Mouse (Mus musculus): ENCODE results near the gene Zfp692.

The Zfp692 gene

DNA sequence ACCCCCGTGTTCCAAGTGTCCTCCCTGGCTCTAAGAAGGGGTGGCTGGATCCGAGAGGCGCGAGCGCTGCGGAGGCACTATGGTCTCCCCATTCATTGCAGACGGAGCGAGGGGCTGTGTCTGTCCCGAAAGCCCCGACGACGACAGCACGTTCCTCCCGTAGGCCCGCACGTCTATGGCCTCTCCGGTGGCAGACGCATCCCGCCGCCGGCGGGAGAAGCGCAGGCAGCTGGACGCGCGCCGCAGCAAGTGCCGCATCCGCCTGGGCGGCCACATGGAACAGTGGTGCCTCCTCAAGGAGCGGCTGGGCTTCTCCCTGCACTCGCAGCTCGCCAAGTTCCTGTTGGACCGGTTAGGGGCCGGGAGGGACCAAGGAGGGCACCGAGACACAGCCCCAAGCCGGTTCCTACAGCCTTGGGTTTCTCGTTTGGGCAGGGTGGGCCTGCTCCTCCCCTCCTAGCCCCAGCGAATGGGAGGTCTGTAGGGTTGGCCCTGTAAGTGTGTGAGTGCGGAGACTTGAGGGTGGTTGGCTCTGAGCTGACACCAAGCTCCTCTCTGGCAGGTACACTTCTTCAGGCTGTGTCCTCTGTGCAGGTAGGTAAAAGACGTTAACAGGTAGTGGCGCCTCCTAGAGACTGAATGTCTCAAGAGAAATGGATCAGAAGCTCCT, 677 bp downstream of the Zfp692 start:
- peak; percentile 34 to 36 for DNase-seq (ENCODE audit: low spot score in 2 of 2)

DNA sequence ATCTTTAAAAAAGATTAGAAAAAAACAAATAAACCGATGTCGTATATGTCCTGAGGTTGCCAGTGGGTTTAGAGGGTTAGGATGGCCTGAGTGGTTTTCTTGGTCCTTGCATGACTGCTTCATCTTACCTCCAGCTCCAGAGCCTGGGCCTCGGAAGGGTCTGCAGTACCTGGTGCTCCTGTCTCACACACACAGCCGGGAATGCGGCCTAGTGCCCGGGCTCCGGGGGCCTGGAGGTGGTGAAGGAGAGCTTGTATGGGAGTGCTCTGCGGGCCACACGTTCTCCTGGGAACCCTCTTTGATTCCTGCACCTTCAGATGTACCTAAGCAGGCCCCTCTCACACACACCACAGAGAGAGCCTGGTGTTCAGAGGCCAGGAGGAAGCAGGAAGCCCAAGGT, 1.8 kb downstream of the Zfp692 start:
- no peak for DNase-seq (ENCODE audit: low spot score in 2 of 2)

DNA sequence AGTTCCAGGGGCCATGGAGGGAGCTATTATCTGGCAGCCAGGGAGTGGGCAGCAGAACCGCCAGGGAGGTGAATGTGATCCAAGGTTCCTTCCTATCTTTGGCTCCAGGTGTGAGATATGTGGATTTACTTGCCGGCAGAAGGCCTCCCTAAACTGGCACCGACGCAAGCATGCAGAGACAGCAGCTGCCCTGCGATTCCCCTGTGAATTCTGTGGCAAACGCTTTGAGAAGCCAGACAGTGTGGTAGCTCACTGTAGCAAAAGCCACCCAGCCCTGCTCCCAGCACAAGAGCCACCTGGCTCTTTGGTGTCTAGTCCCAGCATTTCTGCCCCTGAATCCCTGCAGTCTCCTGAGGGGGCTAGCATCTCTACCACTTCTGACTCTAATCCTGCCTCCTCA, 7.2 kb downstream of the Zfp692 start:
- DNase-seq (ENCODE audit: low spot score in 2 of 2) = no peak

DNA sequence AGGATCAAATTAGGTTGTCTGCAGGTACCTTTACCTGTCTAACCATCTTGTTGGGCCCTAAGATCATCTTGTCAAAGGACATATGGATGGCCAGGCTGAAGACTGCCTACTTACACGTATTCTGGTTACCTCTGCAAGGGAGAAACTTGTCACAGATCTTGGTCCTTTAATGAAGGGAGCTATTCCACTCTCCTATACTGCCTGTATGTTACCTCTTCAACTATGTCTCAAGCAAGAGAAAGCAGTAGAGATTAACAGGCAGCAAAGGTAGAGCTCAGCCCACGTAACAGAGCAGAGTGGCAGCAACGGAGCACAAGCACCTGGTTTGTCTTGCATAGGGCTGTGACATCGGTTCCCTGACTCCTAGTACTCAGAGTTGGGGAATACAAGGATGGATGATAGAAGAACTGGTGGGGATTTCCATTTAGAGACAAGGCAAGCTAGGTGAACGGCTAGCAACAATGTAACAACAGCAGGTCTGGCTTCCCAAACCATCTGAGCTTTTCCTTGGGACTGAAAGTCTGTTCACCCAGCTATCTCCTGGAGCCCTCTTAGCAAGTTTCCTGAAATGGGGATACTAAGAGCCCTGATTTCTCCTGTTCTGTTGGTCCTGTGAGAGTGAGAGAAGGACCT, 8.8 kb downstream of the Zfp692 start:
- DNase-seq (ENCODE audit: low spot score in 2 of 2) = no peak

DNA sequence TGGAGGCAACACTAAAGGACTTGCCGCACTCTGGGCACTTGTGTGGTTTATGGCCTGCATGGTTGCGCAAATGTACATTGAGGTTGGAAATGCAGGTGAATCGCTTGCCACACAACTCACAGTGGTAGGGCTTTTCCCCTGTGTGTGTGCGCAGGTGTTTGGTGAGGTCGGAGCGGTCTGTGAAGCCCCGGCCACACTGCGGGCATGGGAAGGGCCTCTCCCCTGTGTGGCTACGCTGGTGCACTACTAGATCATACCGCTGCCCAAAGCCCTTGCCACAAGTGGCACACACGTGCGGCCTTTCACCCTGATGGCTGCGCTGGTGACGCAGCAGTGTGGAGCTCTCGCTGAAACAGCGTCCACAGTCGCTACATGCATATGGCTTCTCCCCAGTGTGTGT, 9.5 kb downstream of the Zfp692 start:
- DNase-seq (ENCODE audit: low spot score in 2 of 2) = no peak

DNA sequence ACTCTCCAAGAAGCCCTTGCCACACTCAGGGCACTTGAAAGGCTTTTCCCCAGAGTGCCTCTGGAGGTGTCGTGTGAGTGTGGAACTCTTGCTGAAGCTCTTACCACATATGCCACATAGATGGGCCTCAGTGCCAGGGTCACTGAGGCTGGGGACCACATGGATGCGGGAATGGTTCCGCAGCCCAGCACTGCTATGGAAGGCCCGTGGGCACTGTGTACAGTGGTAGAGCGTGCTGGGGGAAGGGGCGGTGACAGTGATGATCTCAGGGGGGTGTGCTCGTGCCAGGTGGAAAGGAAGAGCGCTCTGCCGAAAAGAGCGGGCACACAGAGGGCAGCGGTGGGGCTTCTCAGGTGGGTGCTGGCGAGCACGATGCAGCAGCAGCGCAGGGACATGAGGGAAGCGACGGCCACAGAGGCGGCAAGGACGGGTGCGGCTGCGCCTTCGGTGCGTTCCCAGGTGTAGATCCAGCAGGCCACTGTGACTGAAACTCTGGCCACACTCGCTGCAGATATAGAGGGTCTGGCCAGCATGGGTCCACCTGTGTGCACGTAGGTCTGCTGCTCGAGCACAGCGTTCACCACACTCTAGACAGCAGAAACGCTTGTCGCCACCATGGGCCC, 10.0 kb downstream of the Zfp692 start:
- DNase-seq (ENCODE audit: low spot score in 2 of 2) = no peak

DNA sequence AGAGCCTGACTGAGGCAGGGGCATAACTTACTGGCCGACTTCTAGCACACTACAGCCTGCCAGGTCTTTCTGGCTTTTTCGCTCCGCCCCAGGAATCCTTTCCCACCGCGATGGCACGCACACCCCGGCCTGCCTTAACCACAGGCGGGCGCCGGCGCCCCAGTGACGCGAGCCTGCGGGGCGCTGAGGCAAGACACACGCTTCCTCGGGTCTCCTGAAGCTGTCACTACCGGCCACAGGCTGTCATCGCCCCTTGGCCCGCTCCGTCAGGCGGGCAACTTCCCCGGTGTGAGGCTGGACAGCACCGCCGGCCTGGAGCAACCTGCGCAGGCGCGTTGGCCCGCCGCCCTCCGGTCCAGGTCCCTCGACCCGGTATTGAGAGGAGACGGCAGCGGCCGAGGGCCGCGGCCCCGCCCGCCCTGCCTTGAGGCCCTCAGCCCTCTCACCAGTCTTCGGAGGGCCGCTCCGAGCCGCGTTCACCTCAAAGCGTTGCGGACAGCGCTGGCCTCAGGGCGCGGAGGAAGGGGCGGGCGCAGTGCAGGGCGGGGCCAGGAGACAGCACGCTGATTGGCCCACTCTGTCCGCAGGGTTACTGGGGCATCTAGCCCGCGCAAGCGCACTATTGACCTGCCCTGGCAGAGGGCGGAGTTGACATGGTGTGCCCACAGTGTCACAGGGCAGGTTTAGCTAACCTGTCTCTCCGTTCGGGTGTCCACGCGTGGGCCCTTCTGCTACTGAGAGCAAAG, 16.1 kb downstream of the Zfp692 start:
- DNase-seq (ENCODE audit: low spot score in 2 of 2) = peak; percentile 94 to 95

DNA sequence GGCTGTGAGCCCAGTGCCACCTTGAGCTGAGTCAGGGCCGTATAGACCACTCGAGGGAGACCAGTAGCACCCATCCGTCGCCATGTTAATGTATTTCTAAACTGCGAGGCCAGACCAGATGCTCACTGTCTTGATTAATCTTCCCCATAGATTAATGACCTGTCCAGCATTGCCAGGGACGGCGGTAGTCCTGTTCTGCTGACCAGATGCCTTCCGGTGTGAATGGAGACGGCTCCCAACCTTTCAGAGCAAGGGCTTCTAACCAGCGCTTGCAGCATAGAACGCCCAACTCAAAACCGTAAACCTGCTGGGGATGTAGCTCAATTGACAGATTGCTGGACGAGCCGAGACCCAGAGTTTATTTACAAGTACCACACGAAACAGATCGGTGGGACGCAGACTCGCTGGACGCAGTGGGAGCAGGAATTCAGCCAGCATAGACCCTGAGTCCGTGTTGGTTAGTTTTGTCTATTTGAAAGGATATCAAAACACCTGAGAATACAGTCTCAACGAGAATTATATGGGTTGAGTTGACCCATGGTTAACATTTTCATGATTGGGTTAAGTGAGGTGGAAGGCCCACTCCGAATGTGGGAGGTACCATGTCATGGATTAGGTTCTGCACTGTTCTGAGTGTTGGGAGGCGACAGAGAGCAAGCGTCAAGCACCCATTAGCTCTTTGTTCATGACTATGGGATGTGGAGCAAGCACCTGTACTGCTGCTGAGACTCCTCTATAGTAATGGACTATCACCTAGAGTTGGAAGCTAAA, 16.9 kb downstream of the Zfp692 start:
- DNase-seq (ENCODE audit: low spot score in 2 of 2) = no peak

DNA sequence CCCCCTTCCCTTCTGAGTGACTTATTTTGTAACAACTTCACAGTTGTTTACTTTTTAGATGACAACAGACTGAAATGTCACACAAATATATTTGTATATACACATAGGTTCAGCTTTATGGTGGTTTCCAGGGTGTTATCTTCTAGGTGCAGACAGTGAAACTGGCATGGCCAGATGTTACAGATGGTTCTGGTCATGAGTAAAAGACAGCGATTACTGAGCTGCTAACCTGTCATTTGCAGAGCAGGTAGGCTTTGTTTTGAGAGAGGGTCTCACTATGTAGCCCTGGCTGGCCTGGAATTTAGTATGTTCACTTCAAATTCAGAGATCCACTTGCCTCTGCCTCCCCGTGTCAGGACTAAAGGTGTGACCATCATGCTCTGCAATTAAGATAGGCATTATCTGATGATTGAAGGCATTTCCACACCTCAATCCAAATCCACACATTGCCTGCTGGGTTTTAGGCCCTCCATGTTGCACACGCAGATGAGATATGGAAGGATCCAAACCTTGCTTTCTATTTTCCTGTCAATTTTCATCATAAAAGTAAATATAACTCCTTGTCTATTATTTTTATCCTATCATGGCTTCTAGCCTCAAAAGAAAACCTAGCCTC, 17.9 kb downstream of the Zfp692 start:
- no peak for DNase-seq (ENCODE audit: low spot score in 2 of 2)

DNA sequence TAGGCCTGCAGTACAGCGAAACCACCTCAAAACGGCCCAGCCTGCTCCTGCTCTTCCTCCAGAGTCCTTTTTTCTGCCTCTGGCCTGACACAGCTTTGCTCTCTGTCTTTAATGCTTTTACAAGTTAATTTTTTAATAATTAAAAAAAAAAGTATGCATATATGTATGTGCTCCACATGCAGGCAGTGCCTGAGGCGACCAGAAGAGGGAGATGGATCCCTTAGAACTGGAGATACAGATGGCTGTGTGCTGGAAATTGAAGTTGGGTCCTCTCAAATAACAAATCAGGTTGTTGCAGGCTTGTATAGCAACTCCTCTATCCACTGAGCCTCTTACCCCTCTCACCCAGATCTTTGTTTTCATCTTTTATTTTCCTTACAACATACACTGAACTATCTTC, 19.9 kb downstream of the Zfp692 start:
- DNase-seq (ENCODE audit: low spot score in 2 of 2) = no peak

DNA sequence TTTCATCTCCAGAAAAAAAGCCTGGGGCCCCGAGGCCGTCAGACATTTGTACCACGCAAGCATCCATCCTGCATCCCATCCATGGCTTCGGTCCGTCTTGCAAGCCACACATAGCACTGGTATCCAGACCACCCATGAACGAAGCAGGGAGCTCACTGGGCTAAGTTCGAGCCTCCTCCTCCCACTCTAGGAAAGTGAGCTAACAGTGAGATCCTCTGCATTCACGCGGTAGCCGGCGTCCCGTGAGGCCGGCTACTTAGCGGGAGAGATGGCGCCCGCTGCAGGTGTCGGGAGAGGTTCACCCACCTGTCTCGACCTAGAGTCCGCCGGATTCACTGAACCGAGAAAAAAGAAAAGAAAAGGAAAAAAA, 23.0 kb downstream of the Zfp692 start:
- DNase-seq (ENCODE audit: low spot score in 2 of 2) = no peak

DNA sequence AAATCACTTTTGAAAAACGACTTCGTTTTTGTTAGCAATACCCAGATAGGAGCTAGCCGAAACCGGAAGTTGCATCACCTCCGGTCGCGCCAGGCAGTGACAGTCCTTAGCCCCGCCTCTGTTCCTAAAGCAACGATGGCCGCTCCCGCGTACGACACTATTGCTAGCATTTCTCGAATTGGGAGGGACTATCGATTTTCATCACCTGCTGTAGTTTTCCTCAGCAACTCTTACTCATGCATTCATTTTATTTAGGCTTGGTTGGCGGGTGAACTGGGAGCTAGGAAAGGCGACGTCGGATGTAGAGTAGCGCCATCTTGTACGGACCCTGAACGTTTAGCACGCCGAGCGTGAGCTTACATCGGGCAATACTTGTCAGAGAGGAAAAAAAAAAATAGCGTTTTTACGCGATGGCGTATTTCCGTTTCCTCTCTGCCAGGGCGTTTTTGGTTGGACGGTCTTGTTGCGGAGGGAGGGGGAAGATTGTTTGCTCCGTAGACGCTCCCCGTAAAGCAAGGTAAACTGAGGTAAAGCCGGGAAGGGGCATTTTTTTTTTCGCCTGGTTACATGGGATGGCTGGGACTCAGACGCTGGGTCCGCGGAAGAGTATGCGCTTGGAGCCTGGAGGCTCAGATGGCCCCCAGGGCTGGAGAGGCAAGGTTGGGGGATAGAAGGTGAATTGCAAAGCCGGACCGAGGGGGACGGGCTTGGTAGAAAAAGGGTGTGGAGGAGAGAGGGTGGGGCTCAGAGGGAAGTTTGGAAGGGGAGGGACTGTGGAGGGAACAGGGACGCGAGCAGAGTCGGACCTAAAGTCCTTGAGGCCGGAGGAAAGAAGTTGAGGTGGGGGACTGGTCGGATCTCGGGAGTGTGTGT, 23.6 kb downstream of the Zfp692 start, which contains the start of the genes Zfp672 and Sh3bp5l:
Gene Zfp672, minus strand, starts transcription at position 64 of the 873 bp plus-strand sequence.
Gene Sh3bp5l, plus strand, starts transcription at position 449 of the 873 bp plus-strand sequence.
- peak; percentile 80 to 81 for DNase-seq (ENCODE audit: low spot score in 2 of 2)

DNA sequence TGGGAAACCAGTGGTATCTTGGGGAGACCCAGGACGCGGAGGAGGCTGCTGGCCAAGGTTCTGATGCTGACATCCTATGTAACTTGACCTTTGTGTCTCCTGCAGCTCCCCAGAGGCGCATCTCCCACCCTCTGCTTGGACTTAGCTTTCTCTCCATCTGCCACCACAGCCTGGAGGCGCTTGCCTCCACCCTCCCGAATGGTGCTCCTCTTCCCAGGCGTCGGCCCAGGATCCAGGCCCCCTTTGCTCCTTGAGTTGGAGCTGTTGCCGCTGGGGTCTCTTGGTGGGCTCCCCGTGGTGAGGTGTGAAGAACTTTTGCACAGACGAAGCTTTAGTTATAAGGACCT, 24.3 kb downstream of the Zfp692 start:
- no peak for DNase-seq (ENCODE audit: low spot score in 2 of 2)

DNA sequence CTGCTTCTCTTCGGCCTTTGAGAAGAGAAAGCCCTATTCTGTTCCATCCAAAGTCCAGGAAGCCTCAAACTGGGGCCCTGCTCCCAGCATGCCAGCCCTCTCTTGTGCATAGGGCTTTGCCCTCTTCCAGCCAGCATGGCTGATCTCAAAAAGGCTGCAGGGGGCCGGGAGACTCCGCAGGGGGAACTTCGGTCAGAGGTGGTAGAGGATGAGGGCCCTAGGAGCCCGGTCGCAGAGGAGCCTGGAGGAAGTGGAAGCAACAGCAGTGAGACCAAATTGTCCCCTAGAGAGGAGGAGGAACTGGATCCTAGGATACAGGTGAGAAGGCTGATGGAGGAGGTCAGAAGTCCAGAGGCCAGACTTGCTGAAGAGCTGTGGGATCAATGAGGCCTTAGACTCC, 24.7 kb downstream of the Zfp692 start:
- no peak for DNase-seq (ENCODE audit: low spot score in 2 of 2)

DNA sequence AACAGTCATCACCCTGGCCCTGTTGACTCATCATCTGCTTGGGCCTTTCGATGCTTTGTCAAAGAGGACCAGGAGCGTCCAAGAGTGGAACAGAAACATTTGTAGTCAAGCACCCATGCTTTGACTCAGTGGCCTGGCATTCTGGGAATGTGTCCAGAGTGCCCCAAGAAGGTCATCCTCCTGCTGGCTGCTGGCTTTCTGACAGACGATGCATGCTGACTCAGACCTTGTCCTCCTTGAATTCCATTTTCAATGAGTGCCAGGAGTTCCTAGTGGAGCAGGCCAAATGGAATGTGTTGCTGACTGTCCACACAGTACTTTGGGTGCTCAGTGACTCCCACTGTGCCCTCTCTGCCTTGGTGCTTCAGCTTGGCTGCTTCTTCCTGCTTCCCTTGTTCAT, 27.9 kb downstream of the Zfp692 start:
- no peak for DNase-seq (ENCODE audit: low spot score in 2 of 2)

DNA sequence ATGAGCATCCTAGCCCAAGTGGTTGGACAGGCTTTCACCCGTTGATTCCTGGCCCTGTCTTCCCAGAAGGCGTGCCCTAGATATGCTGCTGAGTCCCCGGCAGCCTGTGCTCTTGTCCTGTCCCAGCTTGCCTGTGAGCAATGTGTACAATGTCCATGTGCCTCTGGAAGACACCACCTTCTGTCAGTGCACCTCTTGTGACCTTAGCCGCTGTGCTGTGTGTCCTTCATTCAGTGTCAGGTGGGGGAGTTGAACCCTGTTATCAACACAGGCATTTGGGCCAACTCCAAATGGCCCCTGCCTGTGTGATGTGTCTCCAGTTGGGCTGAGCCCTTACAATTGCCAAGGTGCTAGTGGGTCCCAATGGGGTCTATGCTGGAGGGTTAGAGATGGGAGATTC, 39.9 kb downstream of the Zfp692 start:
- DNase-seq (ENCODE audit: low spot score in 2 of 2) = no peak

DNA sequence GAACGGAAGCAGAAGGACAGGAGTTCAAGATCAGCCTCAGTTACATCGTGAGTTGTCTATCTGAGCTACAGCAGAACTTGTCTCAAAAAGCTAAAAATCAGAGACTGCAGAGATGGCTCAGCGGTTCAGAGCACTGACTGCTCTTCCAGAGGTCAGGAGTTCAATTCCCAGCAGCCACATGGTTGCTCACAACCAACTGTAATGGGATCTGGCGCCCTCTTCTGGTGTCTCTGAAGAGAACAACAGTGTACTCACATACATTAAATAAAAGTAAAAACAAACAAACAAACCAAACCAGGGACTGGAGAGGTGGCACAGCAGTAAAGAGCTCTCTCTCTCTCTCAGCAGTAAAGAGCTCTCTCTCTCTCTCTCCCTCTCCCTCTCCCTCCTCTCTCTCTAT, 43.8 kb downstream of the Zfp692 start:
- DNase-seq (ENCODE audit: low spot score in 2 of 2) = no peak

DNA sequence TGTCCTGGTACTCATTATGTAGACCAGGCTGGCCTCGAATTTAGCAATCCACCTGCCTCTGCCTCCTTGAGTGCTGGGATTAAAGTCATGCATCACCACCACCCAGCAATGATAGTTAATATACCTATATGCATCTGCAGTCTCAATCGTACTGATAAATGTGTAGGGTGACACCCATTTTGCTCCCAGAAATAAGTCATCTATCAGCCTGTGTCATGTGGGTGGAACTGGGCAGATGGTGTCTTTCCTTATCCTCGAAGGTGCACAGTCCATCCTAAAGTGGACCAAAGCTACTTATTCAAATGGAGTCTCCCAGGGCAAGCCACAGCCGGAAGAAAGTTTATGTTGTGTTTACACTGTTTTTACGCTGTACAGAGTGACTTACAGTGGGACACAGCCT, 44.3 kb downstream of the Zfp692 start:
- DNase-seq (ENCODE audit: low spot score in 2 of 2) = no peak

DNA sequence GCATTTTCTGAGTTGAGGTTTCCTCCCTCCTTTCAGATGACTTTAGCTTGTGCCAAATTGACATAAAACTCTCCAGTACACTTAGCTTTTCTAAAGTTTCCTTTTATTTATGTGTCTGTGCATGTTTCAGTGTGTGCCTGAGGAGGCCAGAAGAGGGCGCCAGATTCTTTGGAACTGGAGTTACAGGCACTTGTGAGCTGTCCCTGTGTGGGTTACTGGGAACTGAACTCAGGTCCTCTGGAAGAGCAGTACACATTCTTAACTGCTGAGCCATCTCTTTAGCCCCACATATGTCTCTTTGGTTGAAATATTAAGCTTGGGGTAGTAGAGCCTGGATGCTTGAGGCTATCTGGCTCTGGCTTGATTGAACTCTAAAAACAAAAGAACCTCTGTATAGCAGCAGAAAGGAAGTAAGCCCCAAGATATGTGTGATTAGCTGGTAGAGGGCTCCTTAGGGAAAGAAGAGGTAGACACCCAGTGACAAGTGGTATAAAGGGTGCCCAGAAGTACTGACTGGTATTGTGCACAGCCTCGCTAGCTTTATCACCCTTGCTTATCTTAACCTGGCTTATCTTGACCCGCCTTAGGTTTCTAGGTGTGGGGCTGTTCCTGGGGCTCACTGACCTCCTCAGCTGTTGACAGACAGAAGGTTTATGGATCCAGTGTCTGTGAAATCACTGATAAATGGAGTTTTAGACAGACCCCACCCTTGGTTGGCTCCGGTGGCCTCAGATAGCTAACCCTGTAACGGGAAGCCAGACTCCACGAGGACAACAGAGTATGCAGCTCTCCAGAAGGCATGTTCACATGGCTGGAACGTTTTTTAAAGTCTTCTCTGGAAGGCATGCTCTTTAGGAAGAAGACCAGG, 46.0 kb downstream of the Zfp692 start:
- no peak for DNase-seq (ENCODE audit: low spot score in 2 of 2)

DNA sequence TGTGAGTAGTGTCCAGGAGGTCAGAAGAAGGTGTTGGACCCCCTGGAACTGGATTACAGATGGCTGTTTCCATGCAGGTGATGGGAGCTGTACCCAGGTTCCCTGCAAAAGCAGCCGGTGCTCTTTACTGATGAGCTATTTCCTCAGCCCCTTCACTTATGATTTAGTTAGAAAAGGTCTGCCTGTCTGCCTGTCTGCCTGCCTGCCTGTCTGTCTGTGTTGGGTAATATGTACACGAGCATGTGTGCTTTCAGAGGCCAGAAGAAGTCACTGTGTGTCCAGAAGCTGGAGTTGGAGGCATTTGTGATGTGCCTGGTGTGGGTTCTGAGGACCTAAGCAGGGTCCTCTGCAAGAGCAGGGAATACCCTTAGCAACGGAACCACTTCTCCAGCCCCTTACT, 46.8 kb downstream of the Zfp692 start:
- no peak for DNase-seq (ENCODE audit: low spot score in 2 of 2)
